Mouse (Mus musculus) G1E (cell line): Measurements from ENCODE around the gene Mroh2a. TPM values are rescaled to one million over a fixed set of nuclear protein-coding genes. Genes with fewer than 3 reads are reported as not detected.

Source experiments
- ATAC-seq: 2 replicates; pipeline ENCODE4 v1.8.0; 2016; ENCODE audit warnings: mild to moderate bottlenecking; ENCODE audit not compliant: insufficient number of reproducible peaks, poor library complexity, low FRiP score, severe bottlenecking; ENCODE audit errors: extremely low read depth
- DNase-seq: peaks from one replicate; pipeline ENCODE4 v3.0.0; 2012; ENCODE audit warnings: low spot score
- H3K27me3 ChIP-seq: 2 replicates; pipeline ENCODE4 v1.6.1; 2012; ENCODE audit warnings: mild to moderate bottlenecking, low read length, inconsistent platforms; ENCODE audit not compliant: insufficient read depth
- H3K36me3 ChIP-seq: replicated peaks from 2 replicates; pipeline ENCODE3; 2012; ENCODE audit warnings: mild to moderate bottlenecking, inconsistent platforms
- H3K4me1 ChIP-seq: 2 replicates; pipeline ENCODE4 v1.6.1; 2012; ENCODE audit warnings: low read depth, low read length, inconsistent platforms, mixed read lengths; ENCODE audit not compliant: insufficient read depth
- H3K4me3 ChIP-seq: 2 replicates; pipeline ENCODE4 v1.5.1; 2012; ENCODE audit warnings: low read depth, mild to moderate bottlenecking, inconsistent platforms, low read length, moderate library complexity, mixed read lengths
- H3K9me3 ChIP-seq: replicated peaks from 2 replicates; pipeline ENCODE4 v1.6.1; 2012; ENCODE audit warnings: inconsistent platforms
- CTCF ChIP-seq: IDR thresholded peaks from 2 replicates; pipeline ENCODE4 v1.5.1; 2012; ENCODE audit warnings: low read depth, low read length, inconsistent platforms, mixed read lengths
- GATA1 ChIP-seq: IDR thresholded peaks from 2 replicates; pipeline ENCODE4 v1.6.1; 2012; ENCODE audit warnings: borderline replicate concordance, low read length, inconsistent platforms, mixed read lengths
- GATA2 ChIP-seq: IDR thresholded peaks from 2 replicates; pipeline ENCODE4 v1.6.1; 2012; ENCODE audit warnings: low read depth, low read length, inconsistent platforms, borderline replicate concordance
- POLR2AphosphoS5 ChIP-seq: IDR thresholded peaks from 2 replicates; pipeline ENCODE4 v1.6.1; 2012; ENCODE audit warnings: low read depth, low read length, inconsistent platforms; ENCODE audit not compliant: insufficient replicate concordance
- TAL1 ChIP-seq: conservative IDR thresholded peaks from 2 replicates; pipeline ENCODE4 v1.6.1; 2012; ENCODE audit warnings: low read depth, low read length, inconsistent platforms, mixed read lengths
- polyA plus RNA-seq: library from polyadenylated mRNA; stranded (reverse); fragments of >175 nt; gene quantifications from 2 replicates; pipeline ENCODE4 v1.2.3, GENCODE M21; 2012
- total RNA-seq, 2 experiments: library from RNA; stranded (forward) in 1 of 2; stranded (reverse) in 1 of 2; fragments of 200-1000 nt in 1 of 2; fragments of >200 nt in 1 of 2; fragmentation: Nextera tagmentation in 1 of 2; gene quantifications; 2 replicates each; pipeline ENCODE4 v1.2.3; 2014 to 2017

The Mroh2a gene
- total and polyA plus RNA-seq, 3 experiments, result 0.49 TPM; not detected in 2

- Histone ChIP-seq H3K4me1 (peaks cover 6% of the 10 kb centered on the region), H3K4me3 (no peak overlapping the region), H3K36me3 (peaks cover 15% of the 10 kb centered on the region), H3K27me3 (peaks cover 36% of the 10 kb centered on the region), H3K9me3 (no peaks in the 10 kb centered on the region)
- DNase-seq (no peak), ATAC-seq (no peak)
- TF ChIP-seq POLR2AphosphoS5, result no peak
- no peak for TF ChIP-seq GATA2
- TF ChIP-seq TAL1, result no peak
- no peak for TF ChIP-seq CTCF
- TF ChIP-seq GATA1, result no peak
These were observed 28.7 kb downstream of the Mroh2a start for GRCm38 (mm10) chr1:88255466-88255857.

- H3K27me3 ChIP-seq, result peaks cover 34% of the 10 kb centered on the region
- peaks cover 22% of the 10 kb centered on the region for H3K36me3 ChIP-seq
- DNase-seq, result no peak
- TF ChIP-seq POLR2AphosphoS5 (no peak; the same call in 1 of the 2 replicates), GATA1 (no peak), GATA2 (peak; percentile 6; the same call in 1 of the 2 replicates)
- H3K4me3 ChIP-seq, result no peak overlapping the region
- no peaks in the 10 kb centered on the region for H3K9me3 ChIP-seq
- no peak for ATAC-seq
- peaks cover 6% of the 10 kb centered on the region for H3K4me1 ChIP-seq
These were observed 29.4 kb downstream of the Mroh2a start for GRCm38 (mm10) chr1:88255989-88256754.

GRCm38 (mm10) chr1:88256886-88257663, 30.3 kb downstream of the Mroh2a start:
- peak; percentile 24; the same call in 1 of the 2 replicates for TF ChIP-seq CTCF
- 0 out of 2 replicates have a peak, but pooled peaks have one; percentile 14 for TF ChIP-seq GATA2
- no peak for TF ChIP-seq GATA1
- H3K4me1 ChIP-seq, result peaks cover 10% of the 10 kb centered on the region
- no peaks in the 10 kb centered on the region for H3K9me3 ChIP-seq
- no peak overlapping the region for H3K4me3 ChIP-seq
- DNase-seq, result no peak
- H3K27me3 ChIP-seq, result peaks cover 29% of the 10 kb centered on the region
- ATAC-seq, result no peak
- H3K36me3 ChIP-seq, result peaks cover 31% of the 10 kb centered on the region

GRCm38 (mm10) chr1:88257681-88258080, 30.9 kb downstream of the Mroh2a start:
- no peak for DNase-seq
- Histone ChIP-seq H3K36me3 (peaks cover 37% of the 10 kb centered on the region), H3K4me1 (peaks cover 15% of the 10 kb centered on the region), H3K9me3 (no peaks in the 10 kb centered on the region), H3K4me3 (no peak overlapping the region), H3K27me3 (peaks cover 23% of the 10 kb centered on the region)
- ATAC-seq, result no peak
- TF ChIP-seq GATA1, result no peak
- TF ChIP-seq TAL1, result no peak
- no peak for TF ChIP-seq POLR2AphosphoS5
- TF ChIP-seq CTCF, result no peak
- no peak for TF ChIP-seq GATA2

- Histone ChIP-seq H3K36me3 (peaks cover 44% of the 10 kb centered on the region), H3K4me1 (peaks cover 20% of the 10 kb centered on the region), H3K4me3 (no peak overlapping the region), H3K27me3 (peaks cover 20% of the 10 kb centered on the region), H3K9me3 (no peaks in the 10 kb centered on the region)
- ATAC-seq (no peak), DNase-seq (no peak)
- no peak for TF ChIP-seq CTCF
- TF ChIP-seq GATA1, result no peak
- TF ChIP-seq TAL1, result no peak
- no peak for TF ChIP-seq GATA2
- TF ChIP-seq POLR2AphosphoS5, result no peak
These were observed 31.6 kb downstream of the Mroh2a start for GRCm38 (mm10) chr1:88258361-88258760.

- no peak for DNase-seq
- H3K4me3 ChIP-seq, result no peak overlapping the region
These were observed 32.3 kb downstream of the Mroh2a start for GRCm38 (mm10) chr1:88258881-88259642.

More at GRCm38 (mm10) chr1:88258881-88259642, 32.3 kb downstream of the Mroh2a start:
- Histone ChIP-seq H3K27me3 (peaks cover 20% of the 10 kb centered on the region), H3K4me1 (peaks cover 21% of the 10 kb centered on the region), H3K36me3 (peaks cover 51% of the 10 kb centered on the region), H3K9me3 (no peaks in the 10 kb centered on the region)
- TF ChIP-seq POLR2AphosphoS5 (peak; percentile 82; the same call in 1 of the 2 replicates), TAL1 (no peak), GATA2 (no peak), CTCF (no peak), GATA1 (peak; percentile 33; the same call in 1 of the 2 replicates)
- ATAC-seq, result no peak
